Mouse (Mus musculus) MEL (cell line): ENCODE results near the gene Eng. TPM values are rescaled to one million over a fixed set of nuclear protein-coding genes. Genes with fewer than 3 reads are reported as not detected.

Experiments
- DNase-seq: peaks from one replicate; pipeline ENCODE4 v3.0.0; 2011; ENCODE audit warnings: low read depth, low spot score
- H3K27ac ChIP-seq: 2 replicates; pipeline ENCODE4 v1.5.1; 2012; ENCODE audit warnings: low read depth, mild to moderate bottlenecking, control low read depth, low read length, moderate library complexity; ENCODE audit not compliant: control insufficient read depth
- H3K27me3 ChIP-seq, 2 experiments: fragments of 150-350 bp in 1 of 2; sonication (generic) in 1 of 2; 2 replicates each; pipeline ENCODE4 v1.6.1; 2012; ENCODE audit warnings: low read length in 2 of 2, mild to moderate bottlenecking in 2 of 2, improper control_type of control experiment in 1 of 2, moderate library complexity in 1 of 2; ENCODE audit not compliant: insufficient read depth in 2 of 2, control insufficient read depth in 1 of 2
- H3K36me3 ChIP-seq, 2 experiments: 2 replicates each; pipeline ENCODE4 v1.6.1; 2012 to 2014; ENCODE audit warnings: low read length in 2 of 2, improper control_type of control experiment in 1 of 2, inconsistent platforms in 1 of 2, mild to moderate bottlenecking in 1 of 2; ENCODE audit not compliant: insufficient read depth in 2 of 2, control insufficient read depth in 1 of 2
- H3K4me1 ChIP-seq, 2 experiments: fragments of 150-350 bp in 1 of 2; sonication (generic) in 1 of 2; 2 replicates each; pipeline ENCODE4 v1.6.1; 2012; ENCODE audit warnings: low read length in 2 of 2, improper control_type of control experiment in 1 of 2, mild to moderate bottlenecking in 1 of 2; ENCODE audit not compliant: insufficient read depth in 2 of 2, control insufficient read depth in 1 of 2
- H3K4me3 ChIP-seq, 2 experiments: fragments of 150-350 bp in 1 of 2; sonication (generic) in 1 of 2; 2 replicates each; pipeline ENCODE4 v1.5.1; 2012; ENCODE audit warnings: low read depth in 2 of 2, low read length in 2 of 2, mild to moderate bottlenecking in 2 of 2, moderate library complexity in 2 of 2, control low read depth in 1 of 2, improper control_type of control experiment in 1 of 2; ENCODE audit not compliant: control insufficient read depth in 1 of 2, insufficient read depth in 1 of 2
- H3K79me2 ChIP-seq: 2 replicates; pipeline ENCODE4 v1.6.1; 2012; ENCODE audit warnings: mild to moderate bottlenecking, low read length, moderate library complexity; ENCODE audit not compliant: control insufficient read depth, poor library complexity, insufficient read depth
- H3K9ac ChIP-seq: 2 replicates; pipeline ENCODE4 v1.6.1; 2012; ENCODE audit warnings: low read depth, mild to moderate bottlenecking, control low read depth, low read length, moderate library complexity; ENCODE audit not compliant: control insufficient read depth, poor library complexity, severe bottlenecking
- H3K9me3 ChIP-seq: fragments of 150-350 bp; sonication (generic); replicated peaks from 2 replicates; pipeline ENCODE4 v1.6.1; 2012; ENCODE audit warnings: mild to moderate bottlenecking, low read length, improper control_type of control experiment, moderate library complexity; ENCODE audit not compliant: insufficient read depth
- E2F4 ChIP-seq: IDR thresholded peaks from 2 replicates; pipeline ENCODE4 v1.6.1; 2011; ENCODE audit warnings: low read depth, low read length, improper control_type of control experiment, borderline replicate concordance
- EP300 ChIP-seq, 2 experiments: IDR thresholded peaks; 2 replicates each; pipeline ENCODE4 v1.6.1; 2011; ENCODE audit warnings: improper control_type of control experiment in 2 of 2, low read length in 2 of 2, low read depth in 1 of 2, mild to moderate bottlenecking in 1 of 2
- GATA1 ChIP-seq: IDR thresholded peaks from 2 replicates; pipeline ENCODE4 v1.6.1; 2011; ENCODE audit warnings: low read depth, low read length, improper control_type of control experiment
- JUND ChIP-seq: IDR thresholded peaks from 2 replicates; pipeline ENCODE4 v1.6.1; 2011; ENCODE audit warnings: low read depth, mild to moderate bottlenecking, improper control_type of control experiment, low read length
- MAZ ChIP-seq: IDR thresholded peaks from 2 replicates; pipeline ENCODE4 v1.6.1; 2012; ENCODE audit warnings: low read depth, mild to moderate bottlenecking, inconsistent platforms, low read length, improper control_type of control experiment
- MXI1 ChIP-seq: IDR thresholded peaks from 2 replicates; pipeline ENCODE4 v1.6.1; 2011; ENCODE audit warnings: mild to moderate bottlenecking, low read depth, low read length, improper control_type of control experiment
- MYB ChIP-seq: IDR thresholded peaks from 2 replicates; pipeline ENCODE4 v1.6.1; 2011; ENCODE audit warnings: mild to moderate bottlenecking, low read depth, low read length, improper control_type of control experiment
- MYC ChIP-seq: IDR thresholded peaks from 2 replicates; pipeline ENCODE4 v1.6.1; 2011; ENCODE audit warnings: low read depth, mild to moderate bottlenecking, low read length, improper control_type of control experiment, moderate library complexity
- NRF1 ChIP-seq: IDR thresholded peaks from 2 replicates; pipeline ENCODE4 v1.6.1; 2014; ENCODE audit warnings: low read depth, mild to moderate bottlenecking, inconsistent platforms, low read length, improper control_type of control experiment, moderate library complexity; ENCODE audit not compliant: poor library complexity, insufficient read depth, severe bottlenecking
- POLR2AphosphoS5 ChIP-seq: IDR thresholded peaks from 2 replicates; pipeline ENCODE4 v1.6.1; 2012; ENCODE audit warnings: low read depth, borderline replicate concordance, mild to moderate bottlenecking, inconsistent platforms, low read length, moderate library complexity, mixed read lengths
- TAL1 ChIP-seq: IDR thresholded peaks from 2 replicates; pipeline ENCODE4 v1.6.1; 2012; ENCODE audit warnings: mild to moderate bottlenecking, inconsistent platforms, low read length, moderate library complexity, mixed read lengths
- TBP ChIP-seq: IDR thresholded peaks from 2 replicates; pipeline ENCODE4 v1.8.0; 2011; ENCODE audit warnings: low read depth, low read length, improper control_type of control experiment
- TCF12 ChIP-seq: IDR thresholded peaks from 2 replicates; pipeline ENCODE4 v1.6.1; 2014; ENCODE audit warnings: low read depth, mild to moderate bottlenecking, inconsistent platforms, low read length, improper control_type of control experiment, moderate library complexity
- ZKSCAN1 ChIP-seq: IDR thresholded peaks from 2 replicates; pipeline ENCODE4 v1.6.1; 2012; ENCODE audit warnings: low read depth, mild to moderate bottlenecking, inconsistent platforms, low read length, improper control_type of control experiment, moderate library complexity
- polyA plus RNA-seq, 2 experiments: library from polyadenylated mRNA; stranded (reverse) in 1 of 2; unstranded in 1 of 2; fragments of >175 nt in 1 of 2; fragments of >200 nt in 1 of 2; gene quantifications; 2 replicates each; pipeline versions ENCODE4 v1.2.1 to v1.2.4; 2012; ENCODE audit warnings: low replicate concordance in 2 of 2, low read depth in 1 of 2; ENCODE audit not compliant: insufficient read length in 2 of 2, insufficient read depth in 1 of 2, missing spikeins in 1 of 2
- total RNA-seq: library from RNA; depleted of rRNA; stranded (reverse); fragments of 300-350 nt; gene quantifications from 2 replicates; pipeline ENCODE4 v1.2.3, GENCODE M21; 2012

The Eng gene
- total and polyA plus RNA-seq, 3 experiments = 0.73 to 1.0 TPM; not detected in 1

DNA sequence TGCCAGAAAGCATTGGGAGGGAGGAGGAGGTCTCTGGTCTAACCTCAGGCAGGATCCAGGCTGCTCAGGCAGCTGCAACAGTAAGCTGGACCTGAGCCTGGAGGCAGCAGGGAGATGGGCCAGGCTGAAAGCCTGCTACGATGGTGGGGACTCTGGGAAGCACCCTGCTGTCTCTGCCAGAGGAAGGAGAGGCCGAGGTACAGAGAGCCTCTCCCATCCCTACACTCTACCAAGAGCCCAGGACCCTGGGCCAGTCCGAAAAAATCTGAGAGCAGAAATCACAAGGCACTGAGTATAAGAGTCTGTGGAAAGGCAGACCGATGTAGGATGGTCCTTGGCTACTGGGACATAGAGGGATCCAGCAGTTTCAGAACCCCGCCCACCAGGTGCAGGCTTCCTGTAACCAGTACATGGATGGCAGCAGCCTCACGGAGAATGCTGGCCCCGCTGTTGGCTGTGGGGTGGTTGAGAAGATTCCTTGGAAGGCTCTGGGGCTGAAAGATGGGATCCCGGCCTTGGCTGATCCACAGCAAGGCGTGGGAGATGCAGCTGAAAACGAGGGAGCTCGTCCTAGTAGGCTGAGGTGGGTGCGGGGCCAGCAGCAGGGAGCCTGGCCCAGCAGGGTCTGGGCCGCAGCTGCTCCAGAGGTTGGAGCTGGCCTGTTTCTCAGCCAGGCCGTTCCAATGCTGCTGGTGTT is 36.5 kb downstream of the Eng start:
- Histone ChIP-seq H3K79me2 (no peaks in the 10 kb centered on the region), H3K4me3 (no peak overlapping the region), H3K9me3 (no peaks in the 10 kb centered on the region), H3K36me3 (peaks cover 0 to 5% of the 10 kb centered on the region in 2 experiments; a peak in 2 of 4 replicates), H3K9ac (no peak overlapping the region), H3K27ac (no peak overlapping the region), H3K4me1 (no peaks in the 10 kb centered on the region), H3K27me3 (no peaks in the 10 kb centered on the region)
- DNase-seq = no peak
- TF ChIP-seq MAZ = no peak
- no peak for TF ChIP-seq EP300 (IDR thresholded peaks at IDR 0.05; ENCODE audit: low read depth in 1 of 2, low read length in 2 of 2)
- no peak for TF ChIP-seq MYC
- TF ChIP-seq MYB = no peak
- TF ChIP-seq GATA1 = no peak
- no peak for TF ChIP-seq TAL1
- TF ChIP-seq JUND = no peak
- no peak for TF ChIP-seq TCF12
- TF ChIP-seq NRF1 = no peak
- TF ChIP-seq POLR2AphosphoS5 = no peak
- TF ChIP-seq E2F4 = no peak
- TF ChIP-seq ZKSCAN1 = no peak
- TF ChIP-seq MXI1 = no peak

DNA sequence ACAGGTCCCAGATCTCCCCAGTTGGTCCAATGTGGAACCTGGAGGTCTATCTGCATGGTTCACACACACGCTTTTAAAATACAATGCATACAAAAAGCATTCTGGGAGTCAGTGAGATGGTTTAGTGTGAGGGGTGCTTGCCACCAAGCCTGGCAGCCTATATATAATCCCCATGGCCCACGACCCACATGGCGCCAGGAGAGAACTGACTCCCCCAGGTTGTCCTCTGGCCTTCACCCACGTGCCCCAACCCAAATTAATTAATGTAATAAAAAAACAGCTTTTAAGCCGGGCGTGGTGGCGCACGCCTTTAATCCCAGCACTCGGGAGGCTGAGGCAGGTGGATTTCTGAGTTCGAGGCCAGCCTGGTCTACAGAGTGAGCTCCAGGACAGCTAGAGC is 37.3 kb downstream of the Eng start:
- DNase-seq = no peak
- H3K27ac ChIP-seq = no peak overlapping the region

More for the DNA sequence above, 37.3 kb downstream of the Eng start:
- Histone ChIP-seq H3K9ac (no peak overlapping the region), H3K4me3 (no peak overlapping the region)
- no peak for TF ChIP-seq TBP
- TF ChIP-seq, all 39 proteins: peak for 0
- Histone ChIP-seq H3K79me2 (no peaks in the 10 kb centered on the region), H3K27me3 (no peaks in the 10 kb centered on the region), H3K9me3 (no peaks in the 10 kb centered on the region), H3K36me3 (peaks cover 0 to 5% of the 10 kb centered on the region in 2 experiments; a peak in 2 of 4 replicates), H3K4me1 (no peaks in the 10 kb centered on the region)
